Mouse (Mus musculus) hindbrain, embryonic 12.5 days (tissue): ENCODE measurements around the gene Ass1. TPM values are rescaled to one million over a fixed set of nuclear protein-coding genes. Genes with fewer than 3 reads are reported as not detected.

Experiments
- ATAC-seq: fragments of 200-750 bp; cut with Nextera tagmentation; 2 replicates; pipeline ENCODE4 v1.8.0; 2017; ENCODE audit warnings: moderate TSS enrichment; ENCODE audit not compliant: low FRiP score
- H3K27ac ChIP-seq: fragments of 300-500 bp; sonication (generic); 2 replicates; pipeline ENCODE4 v1.5.1; 2016; ENCODE audit warnings: mild to moderate bottlenecking
- H3K27me3 ChIP-seq: fragments of 300-500 bp; sonication (generic); 2 replicates; pipeline ENCODE4 v1.6.1; 2016; ENCODE audit warnings: mild to moderate bottlenecking
- H3K36me3 ChIP-seq: fragments of 300-500 bp; sonication (generic); 2 replicates; pipeline ENCODE4 v1.6.1; 2016; ENCODE audit warnings: mild to moderate bottlenecking
- H3K4me1 ChIP-seq: fragments of 300-500 bp; sonication (generic); 2 replicates; pipeline ENCODE4 v1.6.1; 2016
- H3K4me2 ChIP-seq: fragments of 300-500 bp; sonication (generic); replicated peaks from 2 replicates; pipeline ENCODE4 v1.6.1; 2016; ENCODE audit warnings: mild to moderate bottlenecking
- H3K4me3 ChIP-seq: fragments of 300-500 bp; sonication (generic); 2 replicates; pipeline ENCODE4 v1.5.1; 2016; ENCODE audit warnings: mild to moderate bottlenecking
- H3K9ac ChIP-seq: fragments of 300-500 bp; sonication (generic); 2 replicates; pipeline ENCODE4 v1.6.1; 2016; ENCODE audit warnings: mild to moderate bottlenecking, moderate library complexity
- H3K9me3 ChIP-seq: fragments of 300-500 bp; sonication (generic); replicated peaks from 2 replicates; pipeline ENCODE4 v1.6.1; 2016; ENCODE audit warnings: mild to moderate bottlenecking
- WGBS: fragments of 180-500 bp; shearing (Covaris S2); methylation state at CpG from one replicate; pipeline ENCODE4 v1.1.7; 2016; 5-methylcytosine and 5-hydroxymethylcytosine counted together
- polyA plus RNA-seq: library from polyadenylated mRNA; unstranded; fragments of >200 nt; fragmentation: Nextera tagmentation; extraction: Ambion mirVana; gene quantifications from 2 replicates; pipeline ENCODE4 v1.2.1, GENCODE M21; 2016

Ass1 gene
- polyA plus RNA-seq, 1 experiment from 2014 or later: 7.2 TPM

DNA sequence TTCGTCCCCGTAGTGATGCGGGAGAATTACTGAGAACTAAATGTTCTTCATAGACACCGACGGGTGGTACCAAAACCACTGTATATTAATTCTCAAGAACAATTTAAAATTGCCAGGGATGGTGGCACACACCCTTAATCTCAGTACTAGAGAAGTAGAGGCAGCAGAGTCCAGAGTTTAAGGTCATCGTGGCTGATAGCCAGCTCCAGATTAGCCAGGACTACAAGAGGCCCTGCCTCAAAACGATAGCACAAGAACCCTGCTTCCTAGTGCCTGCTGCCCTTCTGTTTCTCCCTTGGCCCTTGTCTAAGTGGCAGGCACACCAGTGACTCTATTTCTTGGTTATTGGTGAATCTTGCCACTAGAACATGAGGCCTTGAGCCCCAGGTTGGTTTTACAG is 9.1 kb upstream of the Ass1 start:
- Histone ChIP-seq H3K4me2 (no peak overlapping the region), H3K27ac (no peak overlapping the region), H3K36me3 (no peaks in the 10 kb centered on the region), H3K9ac (no peak overlapping the region), H3K27me3 (peaks cover 77% of the 10 kb centered on the region), H3K4me1 (peaks cover 6% of the 10 kb centered on the region), H3K4me3 (no peak overlapping the region; the same call in 1 of the 2 replicates), H3K9me3 (no peaks in the 10 kb centered on the region)
- WGBS: 81% methylated on average over 7 of the region's 7 CpGs
- no peak for ATAC-seq

DNA sequence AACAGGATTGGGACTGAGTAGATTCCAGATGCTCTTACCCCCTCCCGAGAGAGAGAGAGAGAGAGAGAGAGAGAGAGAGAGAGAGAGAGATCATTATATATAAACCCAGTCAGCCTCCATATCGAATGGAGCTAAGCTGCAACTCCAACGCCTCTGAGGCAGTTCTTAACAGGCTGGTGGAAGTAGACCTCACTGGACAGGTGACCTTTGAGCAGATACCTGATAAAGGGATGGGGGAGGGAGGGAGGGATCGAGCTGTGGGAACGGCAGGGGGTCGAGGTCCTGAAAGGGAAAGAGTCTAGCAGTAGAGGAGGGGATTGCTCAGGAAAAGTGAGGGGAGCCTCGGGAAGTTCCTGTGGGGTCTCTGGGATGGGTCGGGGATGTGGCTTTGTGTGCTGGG is 8.0 kb upstream of the Ass1 start:
- no peak for ATAC-seq
- peaks cover 80% of the 10 kb centered on the region for H3K27me3 ChIP-seq
- peaks cover 6% of the 10 kb centered on the region for H3K4me1 ChIP-seq
- no peaks in the 10 kb centered on the region for H3K36me3 ChIP-seq
- H3K4me3 ChIP-seq: no peak overlapping the region
- H3K4me2 ChIP-seq: no peak overlapping the region
- WGBS: 33% methylated on average over 8 of the region's 8 CpGs
- no peak overlapping the region for H3K27ac ChIP-seq
- H3K9me3 ChIP-seq: no peaks in the 10 kb centered on the region
- no peak overlapping the region for H3K9ac ChIP-seq

DNA sequence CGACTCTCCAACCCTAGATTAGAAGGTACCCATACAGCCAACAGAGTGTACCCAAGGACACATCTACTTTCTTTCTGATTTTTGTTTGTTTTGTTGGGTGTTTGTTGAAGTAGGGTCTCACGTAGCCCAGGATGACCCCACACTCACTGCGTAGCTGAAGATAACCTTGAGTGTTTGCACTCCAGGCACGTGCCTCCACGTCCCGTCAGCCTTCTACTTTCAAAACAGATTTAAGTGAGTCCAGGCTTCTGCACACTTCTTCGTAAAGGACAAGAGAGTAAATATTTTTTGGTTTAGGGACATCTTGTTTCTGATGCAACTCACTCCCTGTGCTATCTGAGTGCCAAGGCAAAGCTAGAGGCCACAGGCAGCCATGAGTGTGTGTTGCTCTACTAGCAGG is 6.8 kb upstream of the Ass1 start:
- H3K9me3 ChIP-seq: no peaks in the 10 kb centered on the region
- H3K36me3 ChIP-seq: no peaks in the 10 kb centered on the region
- H3K4me1 ChIP-seq: peaks cover 6% of the 10 kb centered on the region
- H3K4me2 ChIP-seq: no peak overlapping the region
- H3K4me3 ChIP-seq: no peak overlapping the region
- 87% methylated on average over 7 of the region's 7 CpGs for WGBS
- peaks cover 76% of the 10 kb centered on the region for H3K27me3 ChIP-seq
- no peak overlapping the region for H3K9ac ChIP-seq
- no peak for ATAC-seq
- H3K27ac ChIP-seq: no peak overlapping the region

DNA sequence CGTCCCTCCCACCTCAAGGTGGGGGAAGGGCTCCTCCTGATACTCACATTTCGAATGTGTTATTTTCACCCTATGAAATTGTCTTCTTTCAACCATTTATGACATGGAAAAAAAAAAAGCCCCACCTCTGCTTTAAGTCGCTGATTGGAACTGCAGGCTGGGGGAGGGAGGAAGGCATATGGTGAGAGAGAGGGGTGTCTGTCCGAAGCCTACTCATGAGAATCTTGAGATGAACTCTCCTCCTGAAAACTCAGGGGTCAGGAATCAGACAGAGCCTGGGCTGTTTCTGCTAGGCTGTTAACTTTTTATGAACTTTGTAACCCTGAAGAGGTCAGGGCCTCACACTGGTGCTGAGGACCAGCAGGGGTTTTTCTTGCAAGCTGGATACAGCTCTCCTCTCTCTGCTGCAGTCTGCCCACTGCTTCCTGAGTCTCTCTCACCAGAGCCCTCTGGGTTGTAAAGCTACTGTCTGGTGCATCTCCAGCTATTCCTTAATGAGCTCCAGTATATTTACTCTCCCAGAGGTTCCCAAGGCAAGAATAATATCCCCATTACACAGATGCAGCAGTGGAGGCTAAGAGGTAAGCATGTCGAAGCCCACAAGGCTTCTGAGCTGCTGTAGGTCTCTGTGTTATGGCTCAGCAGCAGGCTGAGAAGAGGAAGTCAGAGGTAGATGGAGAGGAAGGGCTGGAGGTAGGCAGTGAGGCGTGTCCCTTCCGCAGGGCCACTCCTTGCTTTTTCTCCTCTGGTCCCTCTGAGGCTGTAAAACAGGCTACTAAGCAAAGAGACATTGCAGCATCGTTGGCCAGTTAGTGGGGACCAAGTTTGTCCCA is 6.1 kb upstream of the Ass1 start:
- 51% methylated on average over 8 of the region's 8 CpGs for WGBS
- no peak overlapping the region for H3K9ac ChIP-seq
- ATAC-seq: no peak
- H3K4me3 ChIP-seq: no peak overlapping the region
- H3K9me3 ChIP-seq: no peaks in the 10 kb centered on the region
- no peaks in the 10 kb centered on the region for H3K36me3 ChIP-seq
- peaks cover 76% of the 10 kb centered on the region for H3K27me3 ChIP-seq
- peaks cover 6% of the 10 kb centered on the region for H3K4me1 ChIP-seq
- no peak overlapping the region for H3K27ac ChIP-seq
- no peak overlapping the region for H3K4me2 ChIP-seq

DNA sequence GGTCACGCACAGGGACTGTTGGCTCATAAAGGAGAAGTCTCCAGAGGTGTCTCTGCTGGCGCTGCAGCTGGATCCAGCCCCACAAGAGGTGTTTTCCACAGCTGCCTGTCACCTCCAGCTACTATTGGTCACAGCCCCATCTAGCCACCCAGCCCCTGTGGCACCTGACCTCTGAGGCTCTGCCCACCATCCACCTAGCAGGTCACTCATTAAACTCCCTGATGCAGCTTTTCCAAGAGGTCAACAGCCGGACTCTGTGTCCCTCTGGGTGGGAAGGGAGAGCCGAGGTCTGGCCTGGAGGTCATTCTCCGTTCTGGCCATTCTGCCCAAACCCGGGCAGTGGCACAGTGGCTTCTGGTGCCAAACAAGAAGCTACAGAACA is 5.5 kb upstream of the Ass1 start:
- Histone ChIP-seq H3K4me1 (peaks cover 7% of the 10 kb centered on the region), H3K4me2 (no peak overlapping the region), H3K27ac (no peak overlapping the region), H3K9ac (no peak overlapping the region), H3K4me3 (no peak overlapping the region), H3K36me3 (no peaks in the 10 kb centered on the region), H3K9me3 (no peaks in the 10 kb centered on the region), H3K27me3 (peaks cover 76% of the 10 kb centered on the region)
- WGBS: 72% methylated on average over 6 of the region's 6 CpGs
- ATAC-seq: no peak

DNA sequence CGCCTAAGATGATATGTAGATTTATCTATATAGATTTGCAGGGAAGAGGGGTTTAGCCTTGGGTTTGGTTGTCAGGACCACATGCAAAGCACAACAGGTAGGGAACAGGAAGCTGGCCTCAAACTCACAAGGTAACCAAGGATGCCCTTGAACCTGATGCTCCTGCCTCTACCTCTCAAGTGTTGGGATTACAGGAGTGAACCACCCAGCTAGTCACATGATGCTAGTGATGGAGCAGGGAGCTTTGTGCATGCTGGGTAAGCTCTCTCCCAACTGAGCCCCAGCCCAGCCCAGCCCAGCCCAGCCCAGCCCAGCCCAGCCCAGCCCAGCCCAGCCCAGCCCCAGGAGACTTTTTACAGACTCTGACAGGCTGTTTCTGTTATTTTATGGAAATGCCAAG is 2.5 kb upstream of the Ass1 start:
- ATAC-seq: no peak
- H3K9me3 ChIP-seq: no peaks in the 10 kb centered on the region
- 80% methylated on average over 1 of the region's 1 CpGs for WGBS
- no peak overlapping the region for H3K9ac ChIP-seq
- H3K4me3 ChIP-seq: no peak overlapping the region
- no peaks in the 10 kb centered on the region for H3K36me3 ChIP-seq
- H3K4me1 ChIP-seq: peaks cover 14% of the 10 kb centered on the region
- H3K27me3 ChIP-seq: peaks cover 79% of the 10 kb centered on the region
- H3K4me2 ChIP-seq: no peak overlapping the region
- no peak overlapping the region for H3K27ac ChIP-seq

DNA sequence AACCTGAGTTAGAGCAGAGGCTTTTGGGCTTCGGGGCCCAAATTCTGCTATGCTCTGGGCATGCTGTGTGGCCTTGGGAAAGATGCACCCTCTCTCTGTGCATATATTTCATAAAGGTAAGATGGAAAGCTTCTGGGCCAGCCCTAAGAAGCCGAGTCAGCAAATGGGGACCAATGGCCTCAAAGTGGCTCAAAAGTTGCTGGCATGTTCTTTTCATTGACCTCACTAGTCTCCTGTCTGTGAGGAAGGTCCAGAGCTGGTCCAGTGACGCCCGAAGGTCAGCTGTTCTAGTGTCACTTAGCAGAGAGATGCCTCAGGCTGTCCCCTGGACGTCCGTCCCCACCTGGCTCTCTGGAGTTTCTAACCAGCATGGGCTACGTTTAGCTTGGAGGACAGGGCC is 1.1 kb upstream of the Ass1 start:
- Histone ChIP-seq H3K4me2 (no peak overlapping the region), H3K9me3 (no peaks in the 10 kb centered on the region), H3K27ac (no peak overlapping the region), H3K4me1 (peaks cover 14% of the 10 kb centered on the region), H3K9ac (no peak overlapping the region), H3K4me3 (no peak overlapping the region), H3K36me3 (no peaks in the 10 kb centered on the region), H3K27me3 (peaks cover 68% of the 10 kb centered on the region)
- 75% methylated on average over 7 of the region's 7 CpGs for WGBS
- ATAC-seq: no peak

DNA sequence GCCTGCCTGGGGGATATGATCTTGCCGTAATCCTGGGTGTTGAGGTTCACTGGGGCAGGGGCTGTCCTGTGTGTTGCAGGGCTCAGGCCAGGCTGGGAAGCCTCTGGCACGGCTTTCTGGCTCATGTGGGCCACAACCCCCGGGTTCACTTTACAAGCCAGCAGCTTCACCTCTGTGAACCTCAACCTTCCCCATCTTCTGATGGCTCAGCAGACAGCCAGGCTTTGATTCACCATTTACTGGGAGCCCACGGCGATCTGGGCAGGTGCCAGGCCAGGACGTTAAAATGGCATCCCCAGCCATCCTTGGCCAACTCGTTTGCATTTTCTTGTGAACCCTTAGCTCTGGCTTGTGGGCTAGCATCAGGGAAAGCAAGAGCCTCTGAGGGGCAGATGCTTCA is 527 bp upstream of the Ass1 start:
- H3K9ac ChIP-seq: peak overlapping the region; percentile 51
- WGBS: 28% methylated on average over 7 of the region's 7 CpGs
- ATAC-seq: no peak

DNA sequence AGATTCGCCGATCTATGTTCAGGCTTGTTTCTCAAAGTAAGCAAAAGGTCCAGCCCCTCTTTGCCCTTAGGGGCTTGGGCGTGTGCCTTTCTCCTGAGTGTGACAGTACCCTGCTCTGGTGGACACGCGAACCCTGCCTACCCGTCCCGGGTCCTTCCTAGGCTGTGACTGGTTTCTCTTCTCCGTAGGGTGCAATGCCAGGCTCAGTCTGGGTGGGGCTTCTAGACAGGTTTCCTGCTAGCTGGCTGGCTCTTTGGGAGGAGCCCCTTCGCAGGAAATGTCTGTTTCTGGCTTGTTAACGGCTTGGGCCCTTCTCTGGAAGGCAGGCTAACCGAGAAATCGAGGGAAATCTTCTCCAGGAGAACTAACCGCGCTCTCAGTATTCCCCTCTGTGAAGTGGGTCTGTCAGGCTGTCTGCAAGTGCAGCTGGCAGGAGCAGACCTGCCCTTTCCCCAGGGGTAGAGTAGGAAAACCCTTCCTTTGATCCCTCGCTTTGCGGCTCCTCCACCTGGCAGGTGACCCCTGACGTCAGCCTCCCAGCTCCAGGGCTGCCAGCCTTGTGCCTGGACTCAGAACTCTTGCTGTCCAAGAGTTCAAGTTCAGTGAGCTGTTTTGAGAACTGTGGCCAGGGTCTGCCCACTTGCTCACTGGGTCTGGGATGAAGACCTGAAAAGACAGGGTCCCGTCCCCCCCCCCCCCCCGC is 827 bp downstream of the Ass1 start:
- Histone ChIP-seq H3K9ac (no peak overlapping the region), H3K9me3 (no peaks in the 10 kb centered on the region), H3K4me3 (peak overlapping the region; percentile 37), H3K27ac (no peak overlapping the region), H3K36me3 (no peaks in the 10 kb centered on the region), H3K27me3 (peaks cover 59% of the 10 kb centered on the region), H3K4me1 (peaks cover 18% of the 10 kb centered on the region), H3K4me2 (peak overlapping the region; percentile 87)
- no peak for ATAC-seq
- WGBS: 10% methylated on average over 18 of the region's 19 CpGs

More for the DNA sequence above, 527 bp upstream of the Ass1 start:
- Histone ChIP-seq H3K9me3 (no peaks in the 10 kb centered on the region), H3K36me3 (no peaks in the 10 kb centered on the region), H3K27me3 (peaks cover 62% of the 10 kb centered on the region), H3K4me1 (peaks cover 15% of the 10 kb centered on the region), H3K27ac (no peak overlapping the region), H3K4me2 (peak overlapping the region; percentile 87), H3K4me3 (peak overlapping the region; percentile 37)

DNA sequence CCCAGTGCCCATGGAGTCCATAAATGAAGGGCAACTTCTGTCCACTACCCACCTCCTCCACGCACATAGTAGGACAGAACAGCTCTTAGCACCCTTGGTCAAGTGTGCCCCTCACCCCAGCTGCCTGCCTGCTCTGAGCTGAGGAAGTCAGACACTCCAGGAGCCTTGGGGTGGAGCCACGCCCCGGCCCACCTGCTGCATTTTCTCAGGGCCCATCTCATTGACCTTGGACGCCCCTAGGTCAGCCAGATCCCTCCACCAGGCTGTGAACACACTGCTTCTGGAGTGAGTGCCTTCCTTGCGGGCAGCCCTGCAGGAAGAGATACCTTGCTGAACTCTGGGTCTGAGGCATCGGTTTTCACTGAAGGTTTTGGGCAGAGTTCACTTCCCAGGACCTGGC is 1.6 kb downstream of the Ass1 start:
- WGBS: 43% methylated on average over 6 of the region's 6 CpGs
- H3K9me3 ChIP-seq: no peaks in the 10 kb centered on the region
- no peaks in the 10 kb centered on the region for H3K36me3 ChIP-seq
- peaks cover 23% of the 10 kb centered on the region for H3K4me1 ChIP-seq
- H3K9ac ChIP-seq: no peak overlapping the region
- H3K4me3 ChIP-seq: no peak overlapping the region
- H3K27ac ChIP-seq: no peak overlapping the region
- no peak for ATAC-seq
- no peak overlapping the region for H3K4me2 ChIP-seq
- peaks cover 57% of the 10 kb centered on the region for H3K27me3 ChIP-seq

DNA sequence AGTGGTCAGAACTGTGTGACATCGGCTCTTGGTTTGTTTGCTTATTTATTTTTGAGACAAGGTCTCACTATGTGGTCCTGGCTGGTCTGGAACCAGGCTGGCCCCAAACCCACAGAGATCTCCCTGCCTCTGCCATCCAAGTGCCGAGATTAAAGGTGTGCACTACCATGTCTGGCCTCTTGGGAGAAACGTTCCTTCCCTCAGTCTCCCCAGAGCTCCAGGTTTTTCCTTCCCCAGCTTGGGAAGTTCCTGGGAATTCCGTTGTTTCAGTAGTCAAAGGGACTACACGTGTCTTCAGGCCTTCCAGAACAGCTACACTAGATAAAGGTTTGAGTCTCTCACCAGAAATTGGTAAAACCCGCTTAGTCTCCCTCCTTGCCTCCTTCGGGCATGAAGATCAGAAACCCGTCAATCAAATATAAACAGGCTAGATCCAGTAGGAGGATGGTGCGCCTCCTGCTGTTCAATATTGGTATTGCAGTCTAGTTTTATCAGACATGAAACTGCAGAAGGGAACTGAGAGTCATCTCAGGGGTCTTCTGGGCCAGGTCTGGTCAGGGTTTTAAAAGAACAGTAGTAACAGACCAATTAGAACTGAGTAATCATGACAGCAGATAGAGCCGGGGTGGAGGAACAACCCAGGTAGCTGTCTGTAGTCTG is 2.5 kb downstream of the Ass1 start:
- no peaks in the 10 kb centered on the region for H3K9me3 ChIP-seq
- peaks cover 58% of the 10 kb centered on the region for H3K27me3 ChIP-seq
- no peak for ATAC-seq
- no peak overlapping the region for H3K4me2 ChIP-seq
- no peak overlapping the region for H3K4me3 ChIP-seq
- WGBS: 43% methylated on average over 10 of the region's 10 CpGs
- no peak overlapping the region for H3K9ac ChIP-seq
- peaks cover 23% of the 10 kb centered on the region for H3K4me1 ChIP-seq
- no peaks in the 10 kb centered on the region for H3K36me3 ChIP-seq
- no peak overlapping the region for H3K27ac ChIP-seq

DNA sequence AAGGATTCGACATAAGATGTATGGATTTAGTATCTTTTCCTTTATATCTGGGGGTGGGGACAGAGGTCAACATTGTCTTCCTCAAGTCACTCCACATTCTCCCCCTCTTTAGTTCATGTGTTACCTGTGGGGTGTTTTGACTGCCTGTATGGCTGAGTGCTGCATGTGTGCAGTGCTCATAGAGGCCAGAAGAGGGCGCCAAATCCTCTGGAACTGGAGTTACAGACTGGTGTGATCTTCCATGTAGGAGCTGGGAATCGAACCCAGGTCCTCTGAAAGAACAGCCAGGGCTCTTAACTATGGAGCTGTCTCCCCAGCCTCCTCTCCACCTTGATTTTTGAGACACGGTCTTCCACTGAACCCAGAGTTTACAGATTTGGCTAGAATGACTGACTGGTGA is 3.9 kb downstream of the Ass1 start:
- 65% methylated on average over 4 of the region's 4 CpGs for WGBS
- no peak overlapping the region for H3K27ac ChIP-seq

More for the DNA sequence above, 3.9 kb downstream of the Ass1 start:
- Histone ChIP-seq H3K36me3 (no peaks in the 10 kb centered on the region), H3K4me1 (peaks cover 23% of the 10 kb centered on the region), H3K9me3 (no peaks in the 10 kb centered on the region), H3K4me3 (no peak overlapping the region), H3K4me2 (no peak overlapping the region), H3K9ac (no peak overlapping the region), H3K27me3 (peaks cover 54% of the 10 kb centered on the region)
- ATAC-seq: no peak
